Mouse (Mus musculus) neural tube, embryonic 12.5 days (tissue): ENCODE results near the gene Slc39a7. TPM values are rescaled to one million over a fixed set of nuclear protein-coding genes. Genes with fewer than 3 reads are reported as not detected.
"Not testable (repeated sequence)": the region's sequence is repeated elsewhere in the genome, so short reads cannot be mapped to it uniquely, and the experiment has no call there.

Experiments used
- ATAC-seq: fragments of 200-750 bp; cut with Nextera tagmentation; 2 replicates; pipeline ENCODE4 v1.8.0; 2017; ENCODE audit warnings: low read depth, mild to moderate bottlenecking, moderate TSS enrichment, moderate library complexity; ENCODE audit not compliant: low FRiP score
- H3K27ac ChIP-seq: fragments of 300-500 bp; sonication (generic); 2 replicates; pipeline ENCODE4 v1.5.1; 2016
- H3K27me3 ChIP-seq: fragments of 300-500 bp; sonication (generic); replicated peaks from 2 replicates; pipeline ENCODE4 v1.6.1; 2016; ENCODE audit warnings: mild to moderate bottlenecking
- H3K36me3 ChIP-seq: fragments of 300-500 bp; sonication (generic); 2 replicates; pipeline ENCODE4 v1.6.1; 2016; ENCODE audit warnings: mild to moderate bottlenecking
- H3K4me1 ChIP-seq: fragments of 300-500 bp; sonication (generic); 2 replicates; pipeline ENCODE4 v1.6.1; 2016
- H3K4me2 ChIP-seq: fragments of 300-500 bp; sonication (generic); replicated peaks from 2 replicates; pipeline ENCODE4 v1.6.1; 2016; ENCODE audit warnings: mild to moderate bottlenecking
- H3K4me3 ChIP-seq: fragments of 300-500 bp; sonication (generic); 2 replicates; pipeline ENCODE4 v1.5.1; 2016
- H3K9ac ChIP-seq: fragments of 300-500 bp; sonication (generic); 2 replicates; pipeline ENCODE4 v1.6.1; 2016; ENCODE audit warnings: mild to moderate bottlenecking
- H3K9me3 ChIP-seq: fragments of 300-500 bp; sonication (generic); 2 replicates; pipeline ENCODE4 v1.6.1; 2016; ENCODE audit warnings: mild to moderate bottlenecking
- WGBS: fragments of 180-500 bp; shearing (Covaris S2); methylation state at CpG from one replicate; pipeline ENCODE4 v1.1.7; 2016; 5-methylcytosine and 5-hydroxymethylcytosine counted together
- microRNA counts: library from miRNA; unstranded; fragments of <30 nt; microRNA quantifications from one replicate; lab custom pipeline; 2017
- microRNA-seq: library from miRNA; unstranded; fragments of <30 nt; microRNA quantifications from one replicate; pipeline ENCODE4, GENCODE M21; 2017
- polyA plus RNA-seq: library from polyadenylated mRNA; unstranded; fragments of >200 nt; fragmentation: Nextera tagmentation; extraction: Ambion mirVana; gene quantifications from 2 replicates; pipeline ENCODE4 v1.2.1, GENCODE M21; 2016

The Slc39a7 gene
- polyA plus RNA-seq, 1 experiment from 2014 or later = 172 TPM

GRCm38 (mm10) chr17:33995651-33996050 lies 35.8 kb downstream of the Slc39a7 start:
- ATAC-seq = no peak
- H3K9me3 ChIP-seq = no peaks in the 10 kb centered on the region
- H3K4me2 ChIP-seq = no peak overlapping the region
- peaks cover 10% of the 10 kb centered on the region for H3K4me1 ChIP-seq
- H3K27ac ChIP-seq = no peak overlapping the region
- H3K36me3 ChIP-seq = no peaks in the 10 kb centered on the region
- H3K27me3 ChIP-seq = peaks cover 17% of the 10 kb centered on the region
- 59% methylated on average over 3 of the region's 3 CpGs for WGBS
- H3K4me3 ChIP-seq = no peak overlapping the region
- no peak overlapping the region for H3K9ac ChIP-seq

- Histone ChIP-seq H3K27ac (no peak overlapping the region), H3K4me2 (no peak overlapping the region), H3K9ac (no peak overlapping the region), H3K27me3 (peaks cover 10% of the 10 kb centered on the region), H3K4me3 (no peak overlapping the region), H3K36me3 (no peaks in the 10 kb centered on the region), H3K4me1 (peaks cover 7% of the 10 kb centered on the region), H3K9me3 (no peaks in the 10 kb centered on the region)
- no peak for ATAC-seq
- WGBS = 93% methylated on average over 8 of the region's 8 CpGs
Measured at GRCm38 (mm10) chr17:33994959-33995358, 36.5 kb downstream of the Slc39a7 start.

- Histone ChIP-seq H3K4me3 (no peak overlapping the region), H3K27me3 (no peaks in the 10 kb centered on the region), H3K4me1 (no peaks in the 10 kb centered on the region), H3K9ac (no peak overlapping the region), H3K4me2 (no peak overlapping the region; the same call in 1 of the 2 replicates), H3K9me3 (no peaks in the 10 kb centered on the region), H3K27ac (no peak overlapping the region), H3K36me3 (no peaks in the 10 kb centered on the region)
- whole genome bisulfite sequencing = 31% methylated on average over 10 of the region's 10 CpGs
- ATAC-seq = 0 out of 2 replicates have a peak, but pooled peaks have one; percentile 41
Measured at GRCm38 (mm10) chr17:33991788-33992664, 39.5 kb downstream of the Slc39a7 start.

- 12% methylated on average over 8 of the region's 8 CpGs for WGBS
- H3K27ac ChIP-seq, H3K4me1 ChIP-seq, H3K9me3 ChIP-seq, ATAC-seq, H3K36me3 ChIP-seq, H3K4me3 ChIP-seq, H3K9ac ChIP-seq: not testable (repeated sequence)
- Histone ChIP-seq H3K27me3 (peaks cover 33% of the 10 kb centered on the region), H3K4me2 (peak overlapping the region; percentile 63)
Measured at GRCm38 (mm10) chr17:33982136-33982535, 49.3 kb downstream of the Slc39a7 start.

GRCm38 (mm10) chr17:33981192-33981909 lies 50.1 kb downstream of the Slc39a7 start:
- not testable (repeated sequence) for H3K9me3 ChIP-seq, H3K36me3 ChIP-seq, H3K4me1 ChIP-seq
- Histone ChIP-seq H3K27me3 (peaks cover 35% of the 10 kb centered on the region), H3K9ac (peak overlapping the region; percentile 55; the same call in 1 of the 2 replicates), H3K4me2 (peak overlapping the region; percentile 63), H3K4me3 (peak overlapping the region; percentile 42), H3K27ac (peak overlapping the region; percentile 76; the same call in 1 of the 2 replicates)
- WGBS = 1% methylated on average over 27 of the region's 27 CpGs
- peak; percentile 94 for ATAC-seq

- H3K27ac ChIP-seq = no peak overlapping the region
- WGBS = 78% methylated on average over 19 of the region's 19 CpGs
- H3K4me2 ChIP-seq = peak overlapping the region; percentile 63
- H3K9me3 ChIP-seq = no peaks in the 10 kb centered on the region
- H3K4me1 ChIP-seq = peaks cover 7% of the 10 kb centered on the region
- H3K27me3 ChIP-seq = peaks cover 37% of the 10 kb centered on the region
- H3K36me3 ChIP-seq = no peaks in the 10 kb centered on the region
- peak; percentile 2; the same call in 1 of the 2 replicates for ATAC-seq
- H3K4me3 ChIP-seq = no peak overlapping the region
- H3K9ac ChIP-seq = no peak overlapping the region
Measured at GRCm38 (mm10) chr17:33980181-33981035, 51.1 kb downstream of the Slc39a7 start.

GRCm38 (mm10) chr17:33979512-33980050 lies 51.9 kb downstream of the Slc39a7 start:
- no peak overlapping the region for H3K9ac ChIP-seq
- WGBS = 73% methylated on average over 6 of the region's 6 CpGs
- H3K27me3 ChIP-seq = peaks cover 37% of the 10 kb centered on the region
- peaks cover 7% of the 10 kb centered on the region for H3K4me1 ChIP-seq
- ATAC-seq = no peak
- H3K4me3 ChIP-seq = no peak overlapping the region
- no peak overlapping the region for H3K4me2 ChIP-seq
- H3K9me3 ChIP-seq = no peaks in the 10 kb centered on the region
- H3K36me3 ChIP-seq = no peaks in the 10 kb centered on the region
- no peak overlapping the region for H3K27ac ChIP-seq

GRCm38 (mm10) chr17:33978631-33979031 lies 52.9 kb downstream of the Slc39a7 start:
- Histone ChIP-seq H3K27ac (no peak overlapping the region), H3K36me3 (no peaks in the 10 kb centered on the region), H3K9ac (0 out of 2 replicates have a peak overlapping the region, but pooled peaks have one; percentile 33), H3K4me2 (peak overlapping the region; percentile 60), H3K9me3 (no peaks in the 10 kb centered on the region), H3K4me1 (peaks cover 7% of the 10 kb centered on the region), H3K27me3 (peaks cover 37% of the 10 kb centered on the region), H3K4me3 (peak overlapping the region; percentile 31; the same call in 1 of the 2 replicates)
- under 1% methylated on average over 17 of the region's 17 CpGs for WGBS
- no peak for ATAC-seq

MicroRNA genes within 50 kb of the gene (microRNA counts, 519-probe panel; counts per million panel counts)
- 4,616 counts per million, percentile 81 among the panel's probes with 10 or more counts for microRNA mmu-miR-219 (lab: Ali Mortazavi, UCI)

Small RNA genes lying within 50 kb of the gene (microRNA-seq; reads per million reads assigned to microRNA genes)
- gene Mir219a-1 (1.1 reads per million), gene Mir219c (not detected)

Other genes starting within 250 kb of the Slc39a7 start
- 17.7 TPM in 2 replicates for gene Angptl4, start 249.9 kb downstream of the Slc39a7 start, polyA plus RNA-seq
- 31.5 and 32.3 TPM in 2 replicates for gene Kank3, start 221.2 kb downstream of the Slc39a7 start, polyA plus RNA-seq
- 672 and 679 TPM in 2 replicates for gene Rps28, start 207.1 kb downstream of the Slc39a7 start, polyA plus RNA-seq
- gene Ndufa7, start 207.1 kb downstream of the Slc39a7 start, polyA plus RNA-seq = 458 and 461 TPM in 2 replicates
- 59.3 and 61.8 TPM in 2 replicates for gene Cd320, start 188.6 kb downstream of the Slc39a7 start, polyA plus RNA-seq
- not detected in 2 replicates for gene Gm7029, start 157.8 kb downstream of the Slc39a7 start, polyA plus RNA-seq
- 2.6 and 4.1 TPM in 2 replicates for gene Kifc1, start 141.0 kb downstream of the Slc39a7 start, polyA plus RNA-seq
- gene Platr17, start 126.5 kb downstream of the Slc39a7 start, polyA plus RNA-seq = not detected in 2 replicates
- 60.3 and 62.1 TPM in 2 replicates for gene Daxx, start 122.3 kb downstream of the Slc39a7 start, polyA plus RNA-seq
- 23.6 and 23.9 TPM in 2 replicates for gene Tapbp, start 115.8 kb downstream of the Slc39a7 start, polyA plus RNA-seq
- gene Zbtb22, start 115.8 kb downstream of the Slc39a7 start, polyA plus RNA-seq = 21.9 and 24.1 TPM in 2 replicates
- gene Rgl2, start 102.1 kb downstream of the Slc39a7 start, polyA plus RNA-seq = 64.3 and 68.1 TPM in 2 replicates
- gene Pfdn6, start 91.3 kb downstream of the Slc39a7 start, polyA plus RNA-seq = 184 and 191 TPM in 2 replicates
- 38.4 and 39.7 TPM in 2 replicates for gene Wdr46, start 91.0 kb downstream of the Slc39a7 start, polyA plus RNA-seq
- 7.9 and 8.3 TPM in 2 replicates for gene B3galt4, start 80.2 kb downstream of the Slc39a7 start, polyA plus RNA-seq
- 66.0 and 66.5 TPM in 2 replicates for gene Vps52, start 75.9 kb downstream of the Slc39a7 start, polyA plus RNA-seq
- gene Rps18, start 75.7 kb downstream of the Slc39a7 start, polyA plus RNA-seq = 914 and 923 TPM in 2 replicates
- gene H2-K1, start 31.3 kb downstream of the Slc39a7 start, polyA plus RNA-seq = 15.2 and 16.8 TPM in 2 replicates
- gene Ring1, start 7.0 kb downstream of the Slc39a7 start, polyA plus RNA-seq = 25.9 and 30.7 TPM in 2 replicates
- 61.3 and 70.6 TPM in 2 replicates for gene H2-Ke6, start 3.6 kb downstream of the Slc39a7 start, polyA plus RNA-seq
- gene Rxrb, start 130 bp upstream of the Slc39a7 start, polyA plus RNA-seq = 65.2 and 69.1 TPM in 2 replicates
- 5.7 and 6.3 TPM in 2 replicates for gene Col11a2, start 7.8 kb upstream of the Slc39a7 start, polyA plus RNA-seq
- 0.44 and 0.50 TPM in 2 replicates for gene H2-Oa, start 60.7 kb upstream of the Slc39a7 start, polyA plus RNA-seq
- gene H2-DMa, start 87.9 kb upstream of the Slc39a7 start, polyA plus RNA-seq = 12.3 and 15.0 TPM in 2 replicates
- 135 and 141 TPM in 2 replicates for gene Brd2, start 91.0 kb upstream of the Slc39a7 start, polyA plus RNA-seq
- gene H2-DMb2, start 111.6 kb upstream of the Slc39a7 start, polyA plus RNA-seq = 0.17 and 0.23 TPM in 2 replicates
- gene H2-DMb1, start 121.4 kb upstream of the Slc39a7 start, polyA plus RNA-seq = 0.23 and 0.47 TPM in 2 replicates
- gene Tap1, start 155.9 kb upstream of the Slc39a7 start, polyA plus RNA-seq = 1.3 and 1.9 TPM in 2 replicates
- 0.57 and 1.0 TPM in 2 replicates for gene Psmb9, start 156.1 kb upstream of the Slc39a7 start, polyA plus RNA-seq
- 2.3 and 2.4 TPM in 2 replicates for gene Psmb8, start 166.0 kb upstream of the Slc39a7 start, polyA plus RNA-seq
- 0.89 and 1.7 TPM in 2 replicates for gene Tap2, start 171.8 kb upstream of the Slc39a7 start, polyA plus RNA-seq
- not detected in 2 replicates for gene H2-Ob, start 207.2 kb upstream of the Slc39a7 start, polyA plus RNA-seq
- 1.6 and 2.2 TPM in 2 replicates for gene H2-Ab1, start 226.0 kb upstream of the Slc39a7 start, polyA plus RNA-seq